Mouse (Mus musculus) retina, embryonic 14.5 days (tissue): ENCODE results near the gene Vmn1r12.
"Not testable (repeated sequence)": the region's sequence is repeated elsewhere in the genome, so short reads cannot be mapped to it uniquely, and the experiment has no call there.

Experiments
- DNase-seq: peaks from one replicate; pipeline ENCODE4 v3.0.0-alpha.2; 2015; ENCODE audit warnings: low spot score

The Vmn1r12 gene

DNA sequence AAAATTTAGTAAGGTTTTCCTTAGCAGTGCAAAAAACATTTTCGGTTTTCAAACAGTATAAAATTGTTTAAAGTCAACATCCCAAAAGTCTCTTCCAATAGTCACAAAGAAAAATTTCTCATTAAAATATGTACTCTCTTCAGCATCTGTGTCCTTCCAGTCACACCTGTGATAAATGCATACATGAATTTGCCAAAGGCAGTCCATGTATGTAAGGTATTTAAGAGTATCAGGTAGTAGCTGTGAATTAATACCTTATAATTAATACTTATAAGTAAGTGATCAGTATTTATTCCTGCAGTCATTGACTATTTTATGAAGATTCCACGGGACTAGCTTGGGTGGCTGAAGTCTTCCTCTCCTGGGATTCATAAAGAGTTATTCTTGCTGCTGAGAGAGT, at the start of gene Vmn1r12:
Vmn1r12 (plus strand) TSS at position 301 of the 400 bp plus-strand sequence.
- DNase-seq, result no peak

DNA sequence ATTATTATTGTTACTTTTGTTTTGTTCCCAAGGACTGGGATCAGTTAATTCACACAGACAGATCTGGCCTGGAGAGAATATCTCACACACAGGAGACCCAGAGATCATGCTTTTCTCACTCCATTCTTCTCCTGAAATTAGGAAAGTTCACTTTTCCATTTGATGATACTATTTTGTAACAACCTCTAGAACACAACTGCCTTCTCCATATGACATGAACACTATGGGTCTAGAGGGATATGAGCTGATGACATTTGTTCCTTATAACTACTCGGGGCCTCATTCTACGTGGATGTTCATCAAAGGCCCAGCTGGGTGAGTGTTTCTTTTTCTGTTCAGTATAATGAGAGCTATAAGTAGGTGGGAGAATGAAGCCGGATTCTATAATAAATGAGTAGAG, 47.6 kb upstream of the Vmn1r12 start, which contains the start of gene Vmn1r10:
Vmn1r10 (plus strand) TSS at position 301 of the 400 bp plus-strand sequence.
- DNase-seq, result no peak

- DNase-seq, result no peak
Measured at GRCm38 (mm10) chr6:57133155-57133554, 23.6 kb upstream of the Vmn1r12 start, which contains the start of gene Vmn1r11. Vmn1r11 (plus strand) TSS chr6:57133455.

- not testable (repeated sequence) for DNase-seq
Measured at GRCm38 (mm10) chr6:57190016-57190415, 33.3 kb downstream of the Vmn1r12 start.

GRCm38 (mm10) chr6:57202990-57203389, 46.3 kb downstream of the Vmn1r12 start, which contains the start of gene Vmn1r13:
Vmn1r13 (plus strand) TSS chr6:57203290.
- DNase-seq, result not testable (repeated sequence)
